Mouse (Mus musculus) kidney, embryonic 14.5 days (tissue): ENCODE data around the gene Pip5k1b. TPM values are rescaled to one million over a fixed set of nuclear protein-coding genes. Genes with fewer than 3 reads are reported as not detected.
A peak's percentile ranks its signal among the peaks of the same experiment; 100 is the strongest.

Experiments
- ATAC-seq: fragments of 200-750 bp; cut with Nextera tagmentation; 2 replicates; pipeline ENCODE4 v1.8.0; 2017; ENCODE audit warnings: moderate number of reproducible peaks, mild to moderate bottlenecking, moderate TSS enrichment, moderate library complexity; ENCODE audit not compliant: low FRiP score, low TSS enrichment
- H3K27ac ChIP-seq: fragments of 300-500 bp; sonication (generic); 2 replicates; pipeline ENCODE4 v1.5.1; 2014; ENCODE audit warnings: low read depth, mild to moderate bottlenecking, low read length, moderate library complexity, mixed read lengths
- H3K27me3 ChIP-seq: fragments of 300-500 bp; sonication (generic); 2 replicates; pipeline ENCODE4 v1.6.1; 2014; ENCODE audit warnings: mild to moderate bottlenecking, low read length; ENCODE audit not compliant: control insufficient read depth, insufficient read depth
- H3K36me3 ChIP-seq: fragments of 300-500 bp; sonication (generic); 2 replicates; pipeline ENCODE4 v1.6.1; 2014; ENCODE audit warnings: low read length, mixed read lengths; ENCODE audit not compliant: control insufficient read depth, insufficient read depth
- H3K4me1 ChIP-seq: fragments of 300-500 bp; sonication (generic); 2 replicates; pipeline ENCODE4 v1.6.1; 2014; ENCODE audit warnings: low read length, mixed read lengths; ENCODE audit not compliant: control insufficient read depth, insufficient read depth
- H3K4me2 ChIP-seq: fragments of 300-500 bp; sonication (generic); replicated peaks from 2 replicates; pipeline ENCODE4 v1.6.1; 2014; ENCODE audit warnings: low read depth, mild to moderate bottlenecking, low read length
- H3K4me3 ChIP-seq: fragments of 300-500 bp; sonication (generic); 2 replicates; pipeline ENCODE4 v1.5.1; 2014; ENCODE audit warnings: mild to moderate bottlenecking, low read length
- H3K9ac ChIP-seq: fragments of 300-500 bp; sonication (generic); 2 replicates; pipeline ENCODE4 v1.6.1; 2014; ENCODE audit warnings: low read depth, mild to moderate bottlenecking, low read length, moderate library complexity
- H3K9me3 ChIP-seq: fragments of 300-500 bp; sonication (generic); 2 replicates; pipeline ENCODE4 v1.6.1; 2016; ENCODE audit warnings: low read length; ENCODE audit not compliant: control insufficient read depth
- WGBS: fragments of 180-500 bp; shearing (Covaris S2); extraction: QIAGEN DNeasy Blood & Tissue Kit; methylation state at CpG from one replicate; pipeline ENCODE4 v1.1.7; 2014; 5-methylcytosine and 5-hydroxymethylcytosine counted together
- polyA plus RNA-seq: library from polyadenylated mRNA; unstranded; fragments of >200 nt; fragmentation: Nextera tagmentation; extraction: Ambion mirVana; gene quantifications from 2 replicates; pipeline ENCODE4 v1.2.1, GENCODE M21; 2014

Pip5k1b gene
- polyA plus RNA-seq, 1 experiment from 2014 or later: 3.1 TPM

GRCm38 (mm10) chr19:24514661-24515642 lies 40.7 kb downstream of the Pip5k1b start:
- no peaks in the 10 kb centered on the region for H3K27me3 ChIP-seq
- no peak overlapping the region for H3K27ac ChIP-seq
- H3K4me2 ChIP-seq: no peak overlapping the region
- H3K4me1 ChIP-seq: peaks cover 4% of the 10 kb centered on the region; the same call in 1 of the 2 replicates
- ATAC-seq: no peak
- H3K36me3 ChIP-seq: no peaks in the 10 kb centered on the region
- no peak overlapping the region for H3K9ac ChIP-seq
- H3K4me3 ChIP-seq: no peak overlapping the region
- 71% methylated on average over 15 of the region's 15 CpGs for WGBS
- no peaks in the 10 kb centered on the region for H3K9me3 ChIP-seq

- no peak for ATAC-seq
Observed at GRCm38 (mm10) chr19:24513105-24513843, 42.4 kb downstream of the Pip5k1b start.

DNA sequence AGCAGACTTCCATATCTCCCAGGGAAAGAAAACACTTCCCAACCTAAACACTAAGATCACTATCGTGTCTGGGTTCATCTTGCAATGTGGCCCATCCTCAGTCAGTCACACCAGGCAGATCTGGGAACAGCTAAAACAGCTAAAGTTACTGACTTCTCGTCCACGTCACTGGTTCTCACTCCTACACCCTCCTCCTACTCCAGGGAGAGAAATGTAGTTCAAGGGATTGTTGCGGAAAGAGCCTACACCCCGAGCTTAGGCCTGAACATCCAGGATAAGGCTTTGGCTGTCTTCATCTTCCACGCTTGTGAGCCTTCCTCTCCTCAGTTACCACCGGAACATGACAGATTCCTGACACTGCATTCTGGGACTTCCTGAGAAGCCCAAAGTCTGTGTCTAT lies 43.7 kb downstream of the Pip5k1b start:
- H3K36me3 ChIP-seq: no peaks in the 10 kb centered on the region
- ATAC-seq: no peak
- no peaks in the 10 kb centered on the region for H3K27me3 ChIP-seq
- no peak overlapping the region for H3K4me3 ChIP-seq
- WGBS: 83% methylated on average over 7 of the region's 7 CpGs
- H3K4me1 ChIP-seq: peaks cover 4% of the 10 kb centered on the region; the same call in 1 of the 2 replicates
- H3K9me3 ChIP-seq: no peaks in the 10 kb centered on the region
- no peak overlapping the region for H3K4me2 ChIP-seq
- no peak overlapping the region for H3K9ac ChIP-seq
- no peak overlapping the region for H3K27ac ChIP-seq

More at GRCm38 (mm10) chr19:24513105-24513843, 42.4 kb downstream of the Pip5k1b start:
- H3K9me3 ChIP-seq: no peaks in the 10 kb centered on the region
- no peak overlapping the region for H3K4me2 ChIP-seq
- no peaks in the 10 kb centered on the region for H3K27me3 ChIP-seq
- H3K9ac ChIP-seq: no peak overlapping the region
- no peak overlapping the region for H3K27ac ChIP-seq
- H3K4me3 ChIP-seq: no peak overlapping the region
- 88% methylated on average over 20 of the region's 20 CpGs for WGBS
- peaks cover 4% of the 10 kb centered on the region; the same call in 1 of the 2 replicates for H3K4me1 ChIP-seq
- no peaks in the 10 kb centered on the region for H3K36me3 ChIP-seq

DNA sequence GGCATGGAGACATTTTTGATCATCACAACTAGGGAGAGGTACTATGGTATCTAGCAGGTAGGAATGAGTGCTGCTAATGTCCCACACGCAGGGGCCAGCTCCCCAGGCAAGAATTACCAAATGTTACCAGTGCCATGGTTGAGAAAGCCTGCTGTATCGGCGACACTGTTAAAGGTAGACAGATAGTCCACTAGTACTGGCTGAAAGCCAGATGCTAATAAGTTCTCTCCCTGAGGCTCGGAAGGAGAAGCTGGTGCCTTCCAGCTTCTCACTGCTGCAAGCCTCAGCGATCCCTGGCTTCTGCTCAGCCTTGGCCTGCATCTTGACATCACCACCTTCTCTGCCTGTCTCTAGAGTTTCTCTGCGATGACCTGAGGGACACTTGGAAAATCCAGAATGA lies 46.3 kb downstream of the Pip5k1b start:
- H3K36me3 ChIP-seq: no peaks in the 10 kb centered on the region
- H3K9me3 ChIP-seq: no peaks in the 10 kb centered on the region
- 71% methylated on average over 6 of the region's 6 CpGs for WGBS
- H3K4me3 ChIP-seq: no peak overlapping the region
- ATAC-seq: no peak
- H3K4me2 ChIP-seq: no peak overlapping the region
- no peak overlapping the region for H3K9ac ChIP-seq
- H3K27ac ChIP-seq: no peak overlapping the region
- H3K27me3 ChIP-seq: no peaks in the 10 kb centered on the region
- peaks cover 4% of the 10 kb centered on the region; the same call in 1 of the 2 replicates for H3K4me1 ChIP-seq

GRCm38 (mm10) chr19:24508087-24508767 lies 47.4 kb downstream of the Pip5k1b start:
- Histone ChIP-seq H3K4me3 (no peak overlapping the region), H3K27ac (no peak overlapping the region), H3K36me3 (no peaks in the 10 kb centered on the region), H3K27me3 (no peaks in the 10 kb centered on the region), H3K4me1 (peaks cover 4% of the 10 kb centered on the region; the same call in 1 of the 2 replicates), H3K9me3 (no peaks in the 10 kb centered on the region), H3K4me2 (no peak overlapping the region), H3K9ac (no peak overlapping the region)
- 23% methylated on average over 13 of the region's 13 CpGs for WGBS
- no peak for ATAC-seq

DNA sequence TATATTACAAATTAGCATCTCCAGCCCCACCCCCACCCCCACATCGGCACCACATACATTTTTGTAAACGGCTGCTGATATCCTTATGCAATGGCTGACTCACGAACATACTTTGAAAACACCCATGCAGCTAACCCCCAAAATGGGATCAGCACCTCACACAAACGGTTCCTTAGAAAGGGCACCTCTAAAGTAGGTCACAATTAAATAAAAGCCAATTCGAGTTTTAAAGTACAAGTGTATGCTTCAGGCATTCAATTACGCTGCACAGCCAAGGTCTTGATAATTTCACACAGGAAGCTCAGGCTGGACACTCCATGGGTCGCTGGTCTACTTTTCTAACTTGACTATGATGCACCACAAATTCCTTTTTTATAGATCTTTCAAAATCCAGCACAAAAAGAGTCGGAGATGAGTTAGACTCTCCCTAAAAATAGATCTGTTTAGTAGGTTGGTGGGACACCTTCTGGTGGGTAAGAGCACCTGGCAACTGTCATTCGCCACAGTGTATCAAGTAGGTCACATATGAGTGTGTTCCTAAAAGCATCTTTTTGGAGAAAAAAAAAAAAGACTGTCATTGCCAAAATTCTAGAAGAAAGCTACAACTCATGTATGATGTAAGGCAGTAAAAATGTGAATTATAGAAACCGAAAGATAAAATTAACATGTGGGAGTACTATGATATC lies 52.8 kb downstream of the Pip5k1b start:
- Histone ChIP-seq H3K4me2 (no peak overlapping the region), H3K9me3 (no peaks in the 10 kb centered on the region), H3K4me1 (no peaks in the 10 kb centered on the region), H3K27me3 (no peaks in the 10 kb centered on the region), H3K36me3 (no peaks in the 10 kb centered on the region), H3K9ac (no peak overlapping the region), H3K4me3 (no peak overlapping the region), H3K27ac (no peak overlapping the region)
- 88% methylated on average over 10 of the region's 10 CpGs for WGBS
- no peak for ATAC-seq

- Histone ChIP-seq H3K4me2 (no peak overlapping the region), H3K9me3 (no peaks in the 10 kb centered on the region), H3K9ac (no peak overlapping the region), H3K4me1 (no peaks in the 10 kb centered on the region), H3K4me3 (no peak overlapping the region), H3K27me3 (no peaks in the 10 kb centered on the region), H3K36me3 (no peaks in the 10 kb centered on the region), H3K27ac (no peak overlapping the region)
- peak; percentile 68 for ATAC-seq
Observed at GRCm38 (mm10) chr19:24501525-24501924, 54.1 kb downstream of the Pip5k1b start.

DNA sequence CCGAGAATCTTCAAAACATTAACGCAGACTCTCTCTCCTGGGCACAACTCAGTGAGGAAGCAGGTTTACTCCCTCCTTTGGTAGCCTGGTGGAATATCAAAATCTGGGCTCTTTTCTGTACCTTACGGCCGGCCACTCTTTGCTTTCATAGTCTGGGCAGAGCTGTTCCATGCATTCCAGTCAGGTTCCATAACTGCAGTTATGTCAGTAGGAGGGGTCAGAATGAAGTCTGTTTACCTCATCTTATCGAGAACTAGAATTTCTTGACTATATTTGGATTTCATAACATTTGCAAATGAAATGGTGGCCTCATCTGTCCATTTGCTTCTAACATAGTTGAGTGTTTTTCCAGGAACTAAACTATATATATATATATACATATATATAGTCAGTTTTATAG lies 55.2 kb downstream of the Pip5k1b start:
- Histone ChIP-seq H3K36me3 (no peaks in the 10 kb centered on the region), H3K4me1 (no peaks in the 10 kb centered on the region), H3K9me3 (no peaks in the 10 kb centered on the region), H3K4me2 (no peak overlapping the region), H3K4me3 (no peak overlapping the region), H3K27me3 (no peaks in the 10 kb centered on the region), H3K9ac (no peak overlapping the region), H3K27ac (no peak overlapping the region)
- WGBS: 87% methylated on average over 5 of the region's 5 CpGs
- no peak for ATAC-seq
